Mouse (Mus musculus) layer of hippocampus, adult 6 months (tissue): Measurements from ENCODE around the gene Tcerg1l. TPM values are rescaled to one million over a fixed set of nuclear protein-coding genes. Genes with fewer than 3 reads are reported as not detected.

ENCODE experiments used
- long read RNA-seq, 2 experiments: library from polyadenylated mRNA; unstranded; transcript quantifications; one replicate each; pipeline ENCODE4 v2.0.0; 2019 to 2020
- polyA plus RNA-seq: library from polyadenylated mRNA; unstranded; fragments of <200 nt; fragmentation: Nextera tagmentation; gene quantifications from 2 replicates; pipeline ENCODE4 v1.2.3, GENCODE M21; 2021

The Tcerg1l gene
- 3.5 and 4.5 TPM in 2 replicates for polyA plus RNA-seq
- long read RNA-seq, experiment 1, partial matches to known transcripts = 3 of 6 reads
- long read RNA-seq, experiment 1, other reads (novel, unspliced or antisense) = 0 of 6 reads
- long read RNA-seq, experiment 2, transcript Tcerg1l-201 (12 exons, 2,565 nt) = major isoform, 7 of 16 reads
- long read RNA-seq, experiment 2, partial matches to known transcripts = 5 of 16 reads
- long read RNA-seq, experiment 2, other reads (novel, unspliced or antisense) = 4 of 16 reads

GRCm38 (mm10) chr7:138397485-138398181, at the start of gene Tcerg1l:
Gene Tcerg1l (minus strand): TSS chr7:138397730.

